Mouse (Mus musculus) 3134 (cell line): ENCODE measurements at regions not wholly inside any gene's neighbourhood (a gene's known extent, or its start where the extent isn't known, plus 50 kb on each side); places are given as distances from the start of the nearest gene placed in this dataset.

Experiments
- DNase-seq: peaks from one replicate; pipeline ENCODE4 v3.0.0-alpha.2; 2011; ENCODE audit warnings: low spot score; ENCODE audit not compliant: insufficient read length; ENCODE audit errors: extremely low read depth

GRCm38 (mm10) chr8:82702044-82702443, 71.9 kb downstream of the Zfp330 start:
- DNase-seq = no peak

- DNase-seq = no peak
Measured at GRCm38 (mm10) chr8:82700471-82700870, 73.5 kb downstream of the Zfp330 start.

GRCm38 (mm10) chr8:82699221-82699620, 74.7 kb downstream of the Zfp330 start:
- DNase-seq = no peak

GRCm38 (mm10) chr8:82698071-82698470, 75.9 kb downstream of the Zfp330 start:
- no peak for DNase-seq

GRCm38 (mm10) chr8:82693086-82693485, 80.9 kb downstream of the Zfp330 start:
- no peak for DNase-seq

- DNase-seq = peak; percentile 3
Measured at GRCm38 (mm10) chr8:82689322-82689721, 84.6 kb downstream of the Zfp330 start.

- DNase-seq = no peak
Measured at GRCm38 (mm10) chr8:82685966-82686365, 88.0 kb downstream of the Zfp330 start.

GRCm38 (mm10) chr8:82678793-82679192, 95.2 kb downstream of the Zfp330 start:
- no peak for DNase-seq

- DNase-seq = no peak
Measured at GRCm38 (mm10) chr8:82677781-82678180, 96.2 kb downstream of the Zfp330 start.

- DNase-seq = no peak
Measured at GRCm38 (mm10) chr8:82669241-82669640, 104.7 kb downstream of the Zfp330 start.

- no peak for DNase-seq
Measured at GRCm38 (mm10) chr8:82665131-82665530, 108.8 kb downstream of the Zfp330 start.

- no peak for DNase-seq
Measured at GRCm38 (mm10) chr8:82640502-82640901, 133.5 kb downstream of the Zfp330 start.

GRCm38 (mm10) chr8:82630486-82630885, 143.5 kb downstream of the Zfp330 start:
- no peak for DNase-seq

GRCm38 (mm10) chr8:82623791-82624431, 150.0 kb downstream of the Zfp330 start:
- DNase-seq = no peak

GRCm38 (mm10) chr8:82618668-82619067, 155.3 kb downstream of the Zfp330 start:
- no peak for DNase-seq

- DNase-seq = no peak
Measured at GRCm38 (mm10) chr8:82601556-82601955, 172.4 kb downstream of the Zfp330 start.

GRCm38 (mm10) chr8:82573434-82573833, 170.4 kb upstream of the Il15 start:
- no peak for DNase-seq

GRCm38 (mm10) chr8:82538121-82538520, 135.1 kb upstream of the Il15 start:
- no peak for DNase-seq

GRCm38 (mm10) chr8:82529153-82529552, 126.1 kb upstream of the Il15 start:
- DNase-seq = no peak

GRCm38 (mm10) chr8:82523866-82524265, 120.8 kb upstream of the Il15 start:
- no peak for DNase-seq

- DNase-seq = no peak
Measured at GRCm38 (mm10) chr8:82498496-82498895, 95.5 kb upstream of the Il15 start.

- DNase-seq = no peak
Measured at GRCm38 (mm10) chr8:82477856-82478255, 74.8 kb upstream of the Il15 start.

- no peak for DNase-seq
Measured at GRCm38 (mm10) chr8:82477426-82477769, 74.4 kb upstream of the Il15 start.
